Mouse (Mus musculus) neural tube, embryonic 10.5 days (tissue): ENCODE results near the gene Acbd6.
A peak's percentile ranks its signal among the peaks of the same experiment; 100 is the strongest.

Experiments used
- DNase-seq: peaks from one replicate; pipeline ENCODE4 v3.0.0-alpha.2; 2017; ENCODE audit warnings: low spot score; ENCODE audit errors: extremely low spot score

Gene Acbd6

DNA sequence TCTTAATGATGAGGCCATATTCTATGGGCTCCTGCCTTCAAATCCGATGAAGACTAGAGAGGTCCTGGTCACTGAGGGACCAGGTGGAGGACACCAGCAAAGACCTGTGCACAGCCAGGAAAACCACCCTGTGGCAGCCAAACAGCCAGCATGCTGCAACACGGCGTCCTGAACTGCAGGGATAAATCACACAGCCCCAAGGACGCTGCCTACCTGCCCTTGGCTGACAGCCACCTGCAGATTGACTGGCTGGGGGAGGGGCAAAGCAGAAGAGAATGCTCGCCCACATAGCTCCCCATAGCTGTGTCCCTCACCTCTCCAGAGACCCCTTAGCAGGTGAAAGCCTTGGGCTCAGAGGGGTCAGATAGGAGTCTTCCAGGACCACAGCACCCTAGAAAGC, 162.1 kb downstream of the Acbd6 start:
- DNase-seq, result no peak

DNA sequence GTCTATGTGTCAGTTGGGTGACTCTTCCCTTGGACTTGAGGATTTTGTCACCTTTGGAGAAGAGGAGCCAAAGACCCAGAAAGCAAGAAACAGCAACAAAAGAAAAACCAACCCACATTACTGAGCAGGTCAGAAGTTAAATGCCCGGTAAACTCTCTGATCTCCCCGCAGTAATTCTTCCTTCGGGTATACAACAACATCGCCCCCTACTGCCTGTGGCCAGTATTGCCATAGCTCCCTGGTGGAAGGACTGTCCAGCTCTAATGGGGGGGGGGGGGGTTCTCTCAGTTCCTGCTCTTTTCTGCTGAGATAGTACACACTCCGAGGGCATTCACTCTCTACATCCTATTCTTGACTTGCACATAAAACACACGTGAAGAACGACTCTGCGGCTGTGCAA, 163.5 kb downstream of the Acbd6 start:
- peak; percentile 61 for DNase-seq

GRCm38 (mm10) chr1:155722185-155722584, 164.3 kb downstream of the Acbd6 start:
- peak; percentile 81 for DNase-seq

DNA sequence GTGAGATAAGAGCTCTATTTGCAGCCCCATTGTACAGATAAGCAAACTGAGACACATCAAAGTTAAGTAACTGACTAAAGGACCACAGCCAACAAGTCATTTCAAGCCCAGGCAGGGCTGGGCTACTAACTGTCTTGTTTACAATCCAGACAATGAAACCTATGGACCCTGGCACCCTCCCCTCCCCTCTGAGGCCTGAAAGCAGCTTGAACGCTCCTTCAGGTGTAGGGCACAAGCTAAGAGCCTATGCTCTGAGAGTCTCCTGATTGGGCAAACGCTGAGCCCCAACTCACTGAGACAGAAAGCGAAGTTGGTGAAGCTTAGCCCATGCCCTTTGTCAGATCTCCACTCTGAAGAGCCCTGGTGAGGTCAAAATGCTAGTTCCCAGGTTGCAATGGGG, 166.4 kb downstream of the Acbd6 start:
- DNase-seq, result no peak

DNA sequence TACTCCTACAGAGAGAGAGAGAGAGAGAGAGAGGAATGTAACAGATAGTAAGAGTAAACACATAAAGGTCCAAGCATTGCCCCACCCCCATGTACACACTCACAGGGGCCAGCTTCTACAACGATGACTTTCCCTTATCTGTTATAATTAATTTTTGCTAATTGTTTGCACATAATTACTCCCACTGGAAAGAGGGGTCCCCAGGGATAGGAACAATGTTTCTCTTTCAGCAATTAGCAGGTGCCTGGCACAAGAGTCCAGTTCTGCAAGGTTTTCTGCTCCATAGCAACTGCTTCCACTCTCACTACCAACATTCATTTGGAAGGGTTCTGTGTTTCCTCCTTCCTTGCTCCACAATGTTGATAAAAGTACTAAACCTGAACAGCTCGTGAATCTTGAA, 168.0 kb downstream of the Acbd6 start:
- DNase-seq, result no peak

- DNase-seq, result no peak
These were observed 169.9 kb downstream of the Acbd6 start for GRCm38 (mm10) chr1:155727830-155728229.

- DNase-seq, result no peak
These were observed 171.3 kb downstream of the Acbd6 start for GRCm38 (mm10) chr1:155729113-155729795.

DNA sequence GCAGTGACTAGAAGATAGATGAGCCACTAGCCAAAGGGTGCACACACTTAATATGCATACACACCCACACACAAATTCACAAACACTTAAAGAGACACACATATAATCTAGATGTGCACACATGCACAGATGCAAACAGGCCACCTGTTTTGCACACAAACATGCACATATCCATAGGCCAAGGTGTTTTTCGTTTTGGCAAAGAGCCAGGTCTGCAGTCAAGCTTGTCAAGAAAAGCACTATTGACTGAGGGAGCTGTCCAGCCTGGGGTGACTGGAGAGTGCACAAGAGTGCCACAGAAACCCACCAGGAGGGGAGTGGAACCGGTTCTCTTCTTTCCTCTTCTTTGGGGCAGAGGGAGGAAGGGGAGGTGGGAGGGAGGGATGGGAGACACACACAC, 173.2 kb downstream of the Acbd6 start:
- no peak for DNase-seq

- peak; percentile 49 for DNase-seq
These were observed 178.3 kb downstream of the Acbd6 start for GRCm38 (mm10) chr1:155736096-155736825.

- peak; percentile 65 for DNase-seq
These were observed 179.3 kb downstream of the Acbd6 start for GRCm38 (mm10) chr1:155737017-155737808.

- DNase-seq, result peak; percentile 51
These were observed 180.0 kb downstream of the Acbd6 start for GRCm38 (mm10) chr1:155737809-155738383.
